Mouse (Mus musculus): ENCODE measurements at regions not wholly inside any gene's neighbourhood (a gene's known extent, or its start where the extent isn't known, plus 50 kb on each side); places are given as distances from the start of the nearest gene placed in this dataset.

DNA sequence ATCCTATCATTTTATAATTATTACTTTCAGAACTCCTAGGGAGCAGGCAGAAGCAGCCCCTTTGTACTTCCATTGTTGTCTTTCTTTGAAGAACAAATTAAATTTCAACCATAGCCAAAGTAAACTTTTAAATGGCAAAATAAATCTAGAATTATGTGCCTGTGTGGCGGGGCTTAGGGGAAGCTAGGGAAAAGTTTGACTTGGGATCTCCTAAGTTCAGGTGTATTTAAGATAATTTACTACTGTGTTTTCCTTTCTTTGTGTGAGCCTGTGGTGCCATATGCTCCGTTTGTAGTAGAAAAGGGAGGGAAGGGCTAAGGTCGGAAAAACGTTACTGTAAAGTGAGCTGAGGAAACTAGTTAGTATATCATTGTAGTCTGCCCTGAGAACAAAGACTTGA lies 1062.5 kb upstream of the Zeb2 start:
- no peak for TF ChIP-seq POLR2A (IDR thresholded peaks at IDR 0.05; ENCODE audit: low read depth, low read length)
- TF ChIP-seq CTCF (IDR thresholded peaks at IDR 0.05; ENCODE audit: extremely low read depth, insufficient read depth, insufficient read length, insufficient replicate concordance) = no peak
